Mouse (Mus musculus): ENCODE data around the gene Gm5148. TPM values are rescaled to one million over a fixed set of nuclear protein-coding genes. Genes with fewer than 3 reads are reported as not detected.

Gm5148 gene
- total and polyA plus RNA-seq, 3 experiments, result 1.0 to 147 TPM; not detected in 1

DNA sequence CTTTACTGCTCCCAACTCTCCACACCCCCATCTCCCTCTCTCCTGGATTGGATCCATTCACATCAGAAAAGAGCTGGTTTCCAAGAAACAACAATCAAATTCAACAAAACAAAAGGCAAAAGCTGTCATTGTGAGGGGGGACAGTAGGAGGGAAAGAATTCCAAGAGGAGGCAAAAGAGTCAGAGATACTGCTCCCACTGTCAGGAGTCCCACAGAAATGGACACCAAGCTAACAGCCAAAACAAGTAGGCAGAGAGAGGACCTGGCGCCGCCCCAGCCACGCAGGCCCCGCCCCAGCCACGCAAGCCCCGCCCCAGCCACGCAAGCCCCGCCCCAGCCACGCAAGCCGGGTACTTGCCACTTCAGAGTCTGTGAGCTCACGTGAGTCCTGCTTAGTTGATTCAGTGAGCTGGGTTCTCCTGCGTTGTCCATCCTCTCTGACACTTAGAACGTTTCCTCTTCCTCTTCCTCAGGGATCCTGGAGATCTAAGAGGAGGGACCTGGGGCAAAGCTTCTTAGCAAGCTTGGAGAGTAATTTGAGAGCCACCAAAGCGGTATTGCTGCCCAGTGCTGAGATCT, 19.5 kb downstream of the Gm5148 start:
- Histone ChIP-seq H3K4me3 (ENCODE audit: control insufficient read depth in 1 of 2, insufficient read depth in 1 of 2, low read depth in 2 of 2, low read length in 2 of 2) (no peak overlapping the region), H3K4me1 (ENCODE audit: control insufficient read depth in 1 of 2, insufficient read depth in 2 of 2, low read length in 2 of 2) (peaks cover 0 to 7% of the 10 kb centered on the region in 2 experiments; a peak in 1 of 4 replicates), H3K27ac (ENCODE audit: control insufficient read depth, low read depth, low read length) (no peak overlapping the region), H3K36me3 (ENCODE audit: control insufficient read depth in 1 of 2, insufficient read depth in 2 of 2, low read length in 2 of 2) (peaks cover 4 to 6% of the 10 kb centered on the region in 2 experiments; a peak in 3 of 4 replicates), H3K9me3 (replicated peaks; ENCODE audit: insufficient read depth, low read length) (no peaks in the 10 kb centered on the region), H3K79me2 (ENCODE audit: control insufficient read depth, insufficient read depth, low read length, poor library complexity) (no peaks in the 10 kb centered on the region; the same call in 1 of the 2 replicates), H3K27me3 (ENCODE audit: control insufficient read depth in 1 of 2, insufficient read depth in 2 of 2, low read length in 2 of 2) (no peaks in the 10 kb centered on the region), H3K9ac (ENCODE audit: control insufficient read depth, low read depth, low read length, poor library complexity, severe bottlenecking) (no peak overlapping the region)
- TF ChIP-seq ZC3H11A (IDR thresholded peaks at IDR 0.05; ENCODE audit: low read depth, low read length), result no peak
- no peak for TF ChIP-seq UBTF (IDR thresholded peaks at IDR 0.05; ENCODE audit: borderline replicate concordance, insufficient read depth, low read depth, low read length)
- no peak for TF ChIP-seq EP300 (IDR thresholded peaks at IDR 0.05; ENCODE audit: low read depth in 1 of 2, low read length in 2 of 2)
- TF ChIP-seq MXI1 (IDR thresholded peaks at IDR 0.05; ENCODE audit: low read depth, low read length), result no peak
- no peak for TF ChIP-seq CHD1 (IDR thresholded peaks at IDR 0.05; ENCODE audit: low read depth, low read length)
- no peak for DNase-seq (ENCODE audit: low read depth, low spot score)

DNA sequence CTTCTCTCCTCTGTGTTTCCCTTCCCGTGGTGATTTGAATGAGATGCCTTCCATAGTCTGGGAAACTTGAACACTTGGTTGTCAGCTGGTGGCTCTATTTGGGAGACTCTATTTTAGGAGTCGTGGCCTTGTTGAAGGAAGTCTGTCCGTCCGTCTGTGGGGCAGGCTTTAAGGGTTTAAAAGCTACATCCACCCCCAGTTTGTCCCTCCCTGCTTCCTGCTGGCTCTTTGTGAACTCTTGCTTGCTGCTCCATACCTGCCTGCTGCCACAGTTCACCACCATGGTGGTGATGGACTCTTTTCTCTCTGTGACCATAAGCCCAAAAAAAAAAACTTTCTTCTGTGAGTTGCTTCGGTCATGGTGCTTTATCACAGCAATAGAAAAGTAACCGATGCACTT, 21.2 kb downstream of the Gm5148 start:
- Histone ChIP-seq H3K4me3 (ENCODE audit: control insufficient read depth in 1 of 2, insufficient read depth in 1 of 2, low read depth in 2 of 2, low read length in 2 of 2) (no peak overlapping the region), H3K27me3 (ENCODE audit: control insufficient read depth in 1 of 2, insufficient read depth in 2 of 2, low read length in 2 of 2) (no peaks in the 10 kb centered on the region), H3K36me3 (ENCODE audit: control insufficient read depth in 1 of 2, insufficient read depth in 2 of 2, low read length in 2 of 2) (peaks cover 3 to 4% of the 10 kb centered on the region in 2 experiments; a peak in 3 of 4 replicates), H3K27ac (ENCODE audit: control insufficient read depth, low read depth, low read length) (no peak overlapping the region), H3K9me3 (replicated peaks; ENCODE audit: insufficient read depth, low read length) (no peaks in the 10 kb centered on the region), H3K79me2 (ENCODE audit: control insufficient read depth, insufficient read depth, low read length, poor library complexity) (no peaks in the 10 kb centered on the region; the same call in 1 of the 2 replicates), H3K9ac (ENCODE audit: control insufficient read depth, low read depth, low read length, poor library complexity, severe bottlenecking) (no peak overlapping the region), H3K4me1 (ENCODE audit: control insufficient read depth in 1 of 2, insufficient read depth in 2 of 2, low read length in 2 of 2) (peaks cover 0 to 7% of the 10 kb centered on the region in 2 experiments; a peak in 1 of 4 replicates)
- TF ChIP-seq GABPA (IDR thresholded peaks at IDR 0.05; ENCODE audit: low read depth, low read length), result no peak
- no peak for TF ChIP-seq E2F4 (IDR thresholded peaks at IDR 0.05; ENCODE audit: borderline replicate concordance, low read depth, low read length)
- TF ChIP-seq MAX (IDR thresholded peaks at IDR 0.05; ENCODE audit: low read length), result no peak
- TF ChIP-seq POLR2AphosphoS5 (IDR thresholded peaks at IDR 0.05; ENCODE audit: borderline replicate concordance, low read depth, low read length), result no peak
- no peak for TF ChIP-seq ZNF384 (IDR thresholded peaks at IDR 0.05; ENCODE audit: low read depth, low read length)
- no peak for TF ChIP-seq MEF2A (IDR thresholded peaks at IDR 0.05; ENCODE audit: extremely low read depth, insufficient replicate concordance, low read depth, low read length, poor library complexity, severe bottlenecking)
- TF ChIP-seq POLR2AphosphoS2 (IDR thresholded peaks at IDR 0.05; ENCODE audit: low read length), result no peak
- TF ChIP-seq MYB (IDR thresholded peaks at IDR 0.05; ENCODE audit: low read depth, low read length), result no peak
- TF ChIP-seq GATA1 (IDR thresholded peaks at IDR 0.05; ENCODE audit: low read depth, low read length), result no peak
- no peak for DNase-seq (ENCODE audit: low read depth, low spot score)

Measured in MEL (cell line).